Mouse (Mus musculus) thymus, adult 2 months (tissue): ENCODE measurements around the gene Vipr2.

Experiments
- CTCF ChIP-seq: fragments of 200-500 bp; IDR thresholded peaks from 2 replicates; pipeline ENCODE4 v1.5.1; 2012; ENCODE audit warnings: mild to moderate bottlenecking, control low read depth, low read length, moderate library complexity, borderline replicate concordance; ENCODE audit not compliant: control insufficient read depth, poor library complexity, insufficient read depth; ENCODE audit errors: extremely low read depth
- POLR2A ChIP-seq: fragments of 200-500 bp; IDR thresholded peaks from 2 replicates; pipeline ENCODE4 v1.6.1; 2012; ENCODE audit warnings: mild to moderate bottlenecking, low read length, control low read depth, moderate library complexity; ENCODE audit not compliant: control insufficient read depth, poor library complexity, insufficient read depth; ENCODE audit errors: extremely low read depth

- TF ChIP-seq CTCF (no peak), POLR2A (no peak)
Measured at GRCm38 (mm10) chr12:116141816-116142215, 64.3 kb downstream of the Vipr2 start.
